Mouse (Mus musculus): ENCODE data around the gene Nadk2. TPM values are rescaled to one million over a fixed set of nuclear protein-coding genes. Genes with fewer than 3 reads are reported as not detected.

The Nadk2 gene
- 3.2 TPM for polyA plus RNA-seq (2017; shearing (Covaris generic))

DNA sequence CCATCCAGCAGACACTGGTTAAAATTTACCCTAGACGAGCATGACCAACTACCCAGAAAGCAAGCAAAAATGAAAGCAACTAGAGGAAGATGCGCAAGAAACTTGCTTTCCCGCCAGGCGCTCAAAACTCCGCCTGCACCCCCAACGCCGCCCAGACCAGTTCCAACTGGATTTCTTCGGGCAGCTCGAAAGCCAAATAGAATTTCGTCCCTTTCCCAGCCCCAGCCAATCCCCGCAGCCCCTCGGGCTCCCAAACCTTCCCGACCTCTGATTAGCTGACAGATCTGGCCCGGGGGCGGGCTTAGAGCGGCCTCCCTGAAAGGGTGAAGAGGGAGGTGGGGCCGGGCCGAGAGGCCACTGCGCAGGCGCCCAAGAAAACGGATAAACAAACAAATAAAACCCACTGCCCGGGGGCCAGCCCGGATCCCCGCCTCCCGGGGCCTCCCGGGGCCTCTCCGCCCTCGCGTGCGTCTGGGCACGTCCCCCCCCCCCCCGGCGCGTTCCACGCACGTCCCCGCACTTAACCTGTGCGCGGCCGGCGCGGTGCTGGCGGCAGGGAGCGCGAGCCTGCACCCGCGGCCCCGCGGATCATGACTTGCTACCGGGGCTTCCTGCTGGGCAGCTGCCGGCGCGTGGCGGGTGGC, at the start of gene Nadk2:
Gene Nadk2 (plus strand): TSS at position 349 of the 644 bp plus-strand sequence.

DNA sequence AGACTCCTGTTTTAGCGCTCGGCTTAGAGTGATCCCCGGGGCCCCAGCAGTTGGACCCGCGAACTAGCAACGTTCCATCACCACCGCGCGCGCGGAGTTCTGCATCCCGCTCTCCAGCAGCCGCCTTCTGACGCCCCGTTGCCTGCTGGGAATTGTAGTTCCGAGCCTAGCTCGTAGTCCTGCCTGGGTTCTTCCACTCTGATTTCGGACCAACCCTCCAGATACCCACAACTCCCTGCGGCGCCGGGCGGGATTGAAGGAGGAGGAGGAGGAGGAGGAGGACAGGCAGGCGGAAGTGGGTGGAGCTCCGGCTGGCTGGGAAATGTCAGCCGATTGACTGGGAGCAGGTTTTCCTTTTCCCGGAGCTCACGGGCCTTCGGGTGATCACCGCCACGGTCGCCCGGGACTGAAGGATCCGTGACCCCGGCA, 69.2 kb downstream of the Nadk2 start, which contains the start of gene Lmbrd2:
Gene Lmbrd2 (plus strand): TSS at position 299 of the 429 bp plus-strand sequence.

DNA sequence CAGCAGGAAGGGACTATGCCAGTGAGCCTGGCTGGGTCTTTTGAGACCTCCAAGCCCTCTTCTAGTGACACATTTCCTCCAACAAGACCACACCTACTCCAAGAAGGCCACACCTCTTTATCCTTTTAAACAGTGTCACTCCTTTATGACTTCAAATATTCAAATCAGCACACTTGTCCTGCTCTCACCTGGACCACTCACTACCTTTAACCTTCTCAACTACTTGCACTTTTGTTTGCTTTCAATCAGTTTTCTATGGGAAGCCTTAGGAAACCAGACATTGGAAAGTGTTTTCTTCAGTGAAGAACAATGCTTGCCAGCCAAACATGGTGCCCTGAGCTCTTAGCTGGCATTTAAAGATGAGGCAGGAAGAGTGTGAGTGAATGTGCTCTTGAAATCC, 84.3 kb downstream of the Nadk2 start, which contains the start of gene Skp2:
Gene Skp2 (minus strand): TSS at position 101 of the 400 bp plus-strand sequence.

Other genes starting within 250 kb of the Nadk2 start
- gene Ranbp3l, start 103.3 kb upstream of the Nadk2 start, polyA plus RNA-seq (2017; shearing (Covaris generic)): not detected
- gene Lmbrd2, start 69.3 kb downstream of the Nadk2 start, polyA plus RNA-seq (2017; shearing (Covaris generic)): 4.9 TPM
- 6.1 TPM for gene Skp2, start 84.2 kb downstream of the Nadk2 start, polyA plus RNA-seq (2017; shearing (Covaris generic))
- gene Ugt3a1, start 205.6 kb downstream of the Nadk2 start, polyA plus RNA-seq (2017; shearing (Covaris generic)): not detected

Data from CD4-positive, CD25-positive, alpha-beta regulatory T cell, adult 9 weeks (primary cell).